Mouse (Mus musculus) neural tube, embryonic 13.5 days (tissue): ENCODE measurements at regions not wholly inside any gene's neighbourhood (a gene's known extent, or its start where the extent isn't known, plus 50 kb on each side); places are given as distances from the start of the nearest gene placed in this dataset.

Experiments used
- ATAC-seq: fragments of 200-750 bp; cut with Nextera tagmentation; 2 replicates; pipeline ENCODE4 v1.8.0; 2017; ENCODE audit warnings: low read depth, mild to moderate bottlenecking, moderate TSS enrichment, moderate library complexity
- H3K27ac ChIP-seq: fragments of 300-500 bp; sonication (generic); replicated peaks from 2 replicates; pipeline ENCODE4 v1.5.1; 2015; ENCODE audit warnings: moderate library complexity, mild to moderate bottlenecking, inconsistent platforms
- H3K27me3 ChIP-seq: fragments of 300-500 bp; sonication (generic); 2 replicates; pipeline ENCODE4 v1.6.1; 2015; ENCODE audit warnings: mild to moderate bottlenecking, inconsistent platforms
- H3K36me3 ChIP-seq: fragments of 300-500 bp; sonication (generic); 2 replicates; pipeline ENCODE4 v1.6.1; 2015; ENCODE audit warnings: mild to moderate bottlenecking, inconsistent platforms
- H3K4me1 ChIP-seq: fragments of 300-500 bp; sonication (generic); replicated peaks from 2 replicates; pipeline ENCODE4 v1.6.1; 2015; ENCODE audit warnings: inconsistent platforms
- H3K4me2 ChIP-seq: fragments of 300-500 bp; sonication (generic); 2 replicates; pipeline ENCODE4 v1.6.1; 2015; ENCODE audit warnings: inconsistent platforms, mild to moderate bottlenecking, moderate library complexity
- H3K4me3 ChIP-seq: fragments of 300-500 bp; sonication (generic); 2 replicates; pipeline ENCODE4 v1.5.1; 2015; ENCODE audit warnings: mild to moderate bottlenecking, inconsistent platforms
- H3K9ac ChIP-seq: fragments of 300-500 bp; sonication (generic); 2 replicates; pipeline ENCODE4 v1.6.1; 2015; ENCODE audit warnings: moderate library complexity, mild to moderate bottlenecking, inconsistent platforms
- H3K9me3 ChIP-seq: fragments of 300-500 bp; sonication (generic); 2 replicates; pipeline ENCODE4 v1.6.1; 2016; ENCODE audit warnings: inconsistent platforms
- whole genome bisulfite sequencing: fragments of 180-500 bp; shearing (Covaris S2); methylation state at CpG from one replicate; pipeline ENCODE4 v1.1.7; 2015; 5-methylcytosine and 5-hydroxymethylcytosine counted together

GRCm38 (mm10) chr2:115455593-115455992 lies 125.9 kb upstream of the BC052040 start:
- H3K9ac ChIP-seq = no peak overlapping the region
- no peak overlapping the region for H3K4me2 ChIP-seq
- H3K9me3 ChIP-seq = no peaks in the 10 kb centered on the region
- 39% methylated on average over 6 of the region's 6 CpGs for WGBS
- H3K27me3 ChIP-seq = no peaks in the 10 kb centered on the region
- no peak for ATAC-seq
- H3K27ac ChIP-seq = no peak overlapping the region
- H3K4me1 ChIP-seq = peaks cover 16% of the 10 kb centered on the region
- H3K4me3 ChIP-seq = no peak overlapping the region
- no peaks in the 10 kb centered on the region for H3K36me3 ChIP-seq

DNA sequence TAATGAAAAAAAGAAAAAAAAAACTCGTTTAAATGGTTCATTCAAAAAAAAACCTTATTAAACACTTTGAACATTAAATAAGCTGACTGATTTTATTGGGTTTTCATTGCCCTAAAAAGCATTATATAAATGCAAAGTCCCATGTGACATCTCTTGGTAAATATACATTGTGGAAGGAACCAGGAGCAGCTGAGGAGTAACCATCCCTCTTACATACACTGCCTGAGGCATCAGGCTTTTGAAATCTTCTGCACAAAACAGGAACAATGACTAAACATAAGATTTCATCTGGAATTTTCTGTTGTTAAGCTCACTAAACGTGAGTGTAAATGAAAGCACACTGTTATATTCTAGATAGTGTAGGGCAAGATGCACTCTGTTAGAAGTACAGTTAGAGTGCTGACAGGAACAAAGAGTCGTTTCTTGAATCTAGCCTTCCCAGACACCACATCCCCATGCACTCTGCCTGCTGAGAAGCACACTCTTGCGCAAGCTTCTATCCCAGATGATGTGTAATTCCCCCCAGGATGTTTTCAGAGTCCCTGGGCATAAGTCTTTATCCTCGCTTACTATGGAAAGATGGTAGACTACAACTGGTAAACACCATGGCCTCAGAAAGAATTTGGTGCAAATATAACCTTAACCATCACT lies 125.0 kb upstream of the BC052040 start:
- Histone ChIP-seq H3K4me3 (no peak overlapping the region), H3K36me3 (no peaks in the 10 kb centered on the region), H3K27ac (no peak overlapping the region), H3K27me3 (no peaks in the 10 kb centered on the region), H3K9me3 (no peaks in the 10 kb centered on the region), H3K4me2 (no peak overlapping the region), H3K9ac (no peak overlapping the region), H3K4me1 (peaks cover 16% of the 10 kb centered on the region)
- no peak for ATAC-seq
- WGBS = 57% methylated on average over 5 of the region's 5 CpGs

DNA sequence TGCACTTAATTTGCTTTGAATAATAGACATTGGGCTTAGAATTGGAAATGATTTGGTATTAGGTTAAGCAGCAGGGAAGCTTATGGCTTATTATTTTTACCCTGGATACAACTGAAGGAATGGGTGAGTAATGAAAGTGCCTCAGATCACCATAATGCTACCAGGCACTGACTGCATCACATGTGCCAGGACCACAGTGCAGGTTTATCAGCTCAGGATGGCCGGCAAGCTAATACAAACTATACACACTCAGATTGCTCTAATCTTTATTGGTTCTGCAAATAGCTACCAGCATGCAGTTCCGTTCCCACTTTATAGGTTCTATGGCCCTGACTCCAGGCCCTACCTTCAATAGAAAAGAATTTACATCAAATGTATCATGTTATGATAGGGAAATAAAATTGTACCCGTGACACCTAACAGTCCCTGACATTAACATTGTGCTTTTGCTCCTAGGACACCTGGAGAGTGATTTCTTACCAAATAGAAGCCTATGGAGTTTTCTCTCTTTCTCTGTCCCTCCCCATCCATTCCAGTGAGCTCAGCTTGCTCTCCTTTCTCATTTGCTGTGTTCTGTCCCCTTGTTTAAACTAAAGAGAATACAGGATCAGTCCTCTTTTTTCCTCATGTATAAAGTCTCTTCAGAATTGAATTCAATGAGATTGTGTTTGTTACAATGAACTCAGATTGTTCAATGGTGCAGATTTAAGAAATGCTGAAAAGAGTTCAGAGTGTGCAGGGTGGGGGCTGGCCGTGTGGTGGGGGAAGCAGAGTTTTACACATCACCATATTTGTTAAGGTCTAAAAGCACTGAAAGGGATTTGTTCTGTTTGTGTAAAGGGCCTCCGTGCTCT lies 121.3 kb upstream of the BC052040 start:
- H3K9me3 ChIP-seq = no peaks in the 10 kb centered on the region
- no peak overlapping the region for H3K4me3 ChIP-seq
- no peak overlapping the region for H3K4me2 ChIP-seq
- H3K9ac ChIP-seq = no peak overlapping the region
- 46% methylated on average over 5 of the region's 5 CpGs for WGBS
- H3K27ac ChIP-seq = no peak overlapping the region
- peaks cover 15% of the 10 kb centered on the region for H3K4me1 ChIP-seq
- no peaks in the 10 kb centered on the region for H3K27me3 ChIP-seq
- no peak; the same call in 1 of the 2 replicates for ATAC-seq
- no peaks in the 10 kb centered on the region for H3K36me3 ChIP-seq

DNA sequence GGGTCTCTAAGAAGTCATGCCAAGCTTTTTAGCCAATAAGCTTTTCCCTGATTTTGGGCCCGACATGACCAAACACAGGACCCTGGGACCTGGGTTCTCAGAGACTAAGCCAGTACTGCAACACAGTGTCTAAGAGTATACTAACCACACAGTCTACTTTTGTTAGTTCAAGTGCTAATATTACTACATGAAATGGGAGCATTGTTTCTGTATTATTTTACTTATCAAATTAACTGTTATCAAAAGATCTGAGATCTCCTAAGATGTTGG lies 120.7 kb upstream of the BC052040 start:
- H3K4me3 ChIP-seq = no peak overlapping the region
- H3K9ac ChIP-seq = no peak overlapping the region
- 55% methylated on average over 1 of the region's 1 CpGs for WGBS
- H3K4me2 ChIP-seq = no peak overlapping the region
- H3K9me3 ChIP-seq = no peaks in the 10 kb centered on the region
- peak; percentile 59; the same call in 1 of the 2 replicates for ATAC-seq
- H3K4me1 ChIP-seq = peaks cover 10% of the 10 kb centered on the region
- no peaks in the 10 kb centered on the region for H3K36me3 ChIP-seq
- H3K27ac ChIP-seq = no peak overlapping the region
- H3K27me3 ChIP-seq = no peaks in the 10 kb centered on the region

DNA sequence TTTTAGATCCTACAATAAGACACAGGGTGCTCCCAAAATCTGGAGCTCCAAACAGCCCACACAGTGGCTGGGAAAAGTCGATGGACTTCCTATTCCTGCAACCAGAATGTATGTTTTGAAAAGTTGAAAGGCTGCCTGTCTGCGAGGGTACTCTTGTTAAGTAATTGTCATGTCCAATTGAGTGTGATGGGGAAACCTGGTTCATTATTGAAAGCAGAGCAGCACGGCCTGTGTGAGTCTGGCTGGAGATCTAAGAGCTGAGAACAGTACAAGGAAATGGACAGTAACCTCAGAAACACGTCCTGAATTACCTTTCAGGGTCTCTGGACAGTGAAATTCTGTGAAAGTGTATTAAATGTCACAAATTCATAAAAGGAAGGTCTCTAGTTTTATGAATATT lies 115.3 kb upstream of the BC052040 start:
- no peaks in the 10 kb centered on the region for H3K36me3 ChIP-seq
- no peaks in the 10 kb centered on the region for H3K4me1 ChIP-seq
- H3K27me3 ChIP-seq = 0 out of 2 replicates have a peak, but pooled peaks cover 3% of the 10 kb centered on the region
- H3K4me3 ChIP-seq = no peak overlapping the region
- H3K4me2 ChIP-seq = no peak overlapping the region
- H3K27ac ChIP-seq = no peak overlapping the region
- ATAC-seq = no peak
- no peak overlapping the region for H3K9ac ChIP-seq
- H3K9me3 ChIP-seq = no peaks in the 10 kb centered on the region
- 76% methylated on average over 4 of the region's 4 CpGs for WGBS

DNA sequence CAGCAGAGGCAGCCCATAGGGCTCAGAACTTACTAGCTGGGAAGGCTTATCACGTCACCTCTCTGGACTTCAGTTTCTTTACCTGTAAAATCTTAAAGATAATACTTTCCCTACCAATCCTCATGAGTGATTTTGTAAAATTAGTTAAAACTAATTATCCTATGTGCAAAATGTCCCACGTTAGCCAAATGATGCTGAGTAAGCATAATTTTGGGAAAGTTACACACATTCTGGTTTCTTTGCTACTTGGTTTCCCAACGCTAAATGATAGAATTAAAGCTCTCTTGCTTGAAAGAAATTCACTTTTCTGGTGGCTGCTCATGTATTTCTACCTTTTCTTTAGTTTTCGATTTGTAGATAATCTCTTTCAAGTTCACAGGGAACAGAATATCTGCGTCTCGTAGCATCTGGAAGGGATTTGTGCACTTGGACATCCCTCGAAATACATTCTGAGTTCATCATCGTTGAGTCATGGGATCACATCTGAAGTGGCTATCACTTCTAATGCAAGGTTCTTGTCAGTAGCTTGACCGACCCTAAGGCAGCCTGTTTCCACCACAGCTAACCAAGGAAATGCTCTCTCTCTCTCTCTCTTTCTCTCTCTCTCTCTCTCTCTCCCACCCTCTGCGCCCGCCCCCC lies 114.3 kb upstream of the BC052040 start:
- H3K4me1 ChIP-seq = no peaks in the 10 kb centered on the region

GRCm38 (mm10) chr2:115467936-115468335 lies 113.6 kb upstream of the BC052040 start:
- H3K4me2 ChIP-seq = no peak overlapping the region
- ATAC-seq = no peak
- H3K4me3 ChIP-seq = no peak overlapping the region
- H3K9me3 ChIP-seq = no peaks in the 10 kb centered on the region
- H3K27me3 ChIP-seq = 0 out of 2 replicates have a peak, but pooled peaks cover 3% of the 10 kb centered on the region
- H3K36me3 ChIP-seq = no peaks in the 10 kb centered on the region
- H3K27ac ChIP-seq = no peak overlapping the region
- 80% methylated on average over 6 of the region's 6 CpGs for WGBS
- H3K9ac ChIP-seq = no peak overlapping the region
- H3K4me1 ChIP-seq = no peaks in the 10 kb centered on the region

More for the DNA sequence above, 114.3 kb upstream of the BC052040 start:
- no peak overlapping the region for H3K4me2 ChIP-seq
- no peaks in the 10 kb centered on the region for H3K36me3 ChIP-seq
- WGBS = 92% methylated on average over 11 of the region's 11 CpGs
- ATAC-seq = no peak
- no peaks in the 10 kb centered on the region for H3K9me3 ChIP-seq
- no peak overlapping the region for H3K27ac ChIP-seq
- no peak overlapping the region for H3K4me3 ChIP-seq
- 0 out of 2 replicates have a peak, but pooled peaks cover 3% of the 10 kb centered on the region for H3K27me3 ChIP-seq
- H3K9ac ChIP-seq = no peak overlapping the region

GRCm38 (mm10) chr2:115468471-115468909 lies 113.0 kb upstream of the BC052040 start:
- H3K36me3 ChIP-seq = no peaks in the 10 kb centered on the region
- 0 out of 2 replicates have a peak, but pooled peaks cover 3% of the 10 kb centered on the region for H3K27me3 ChIP-seq
- H3K27ac ChIP-seq = no peak overlapping the region
- no peak overlapping the region for H3K9ac ChIP-seq
- H3K4me1 ChIP-seq = no peaks in the 10 kb centered on the region
- ATAC-seq = no peak
- no peak overlapping the region for H3K4me3 ChIP-seq
- no peaks in the 10 kb centered on the region for H3K9me3 ChIP-seq
- H3K4me2 ChIP-seq = no peak overlapping the region
- WGBS = 63% methylated on average over 7 of the region's 7 CpGs

DNA sequence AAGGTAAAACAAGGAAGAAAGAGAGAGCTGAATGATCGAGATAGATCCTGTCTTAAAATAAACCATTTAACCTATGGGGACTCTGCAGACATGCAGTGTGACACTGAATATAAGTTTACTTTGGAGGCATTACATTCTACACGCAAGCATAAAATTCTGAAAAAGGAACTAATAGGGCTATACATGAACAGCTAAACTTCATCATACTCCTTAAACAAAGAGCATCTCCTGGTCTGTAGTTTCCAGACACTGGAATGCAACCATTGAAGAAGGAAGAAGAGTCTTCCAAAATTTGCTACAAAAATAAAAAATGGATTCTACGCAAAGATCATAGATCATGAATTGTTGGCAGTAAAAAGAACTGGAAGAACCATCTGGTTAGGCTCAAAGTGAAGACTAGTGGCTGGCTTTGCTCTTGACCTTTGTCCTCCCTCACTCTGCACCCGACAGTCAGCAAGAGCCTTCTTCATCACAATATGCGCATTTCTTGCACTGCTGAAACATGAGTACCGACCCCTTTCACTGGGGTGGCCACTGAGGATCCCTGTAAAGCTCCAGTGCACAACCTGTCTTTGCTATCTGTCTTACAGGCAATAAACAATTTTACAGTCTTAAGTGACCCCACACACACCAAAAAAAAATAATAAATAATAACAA lies 112.2 kb upstream of the BC052040 start:
- Histone ChIP-seq H3K9me3 (no peaks in the 10 kb centered on the region), H3K4me1 (no peaks in the 10 kb centered on the region), H3K27ac (no peak overlapping the region), H3K4me3 (no peak overlapping the region), H3K27me3 (0 out of 2 replicates have a peak, but pooled peaks cover 3% of the 10 kb centered on the region), H3K36me3 (no peaks in the 10 kb centered on the region), H3K4me2 (no peak overlapping the region), H3K9ac (no peak overlapping the region)
- ATAC-seq = no peak
- WGBS = 72% methylated on average over 6 of the region's 6 CpGs

GRCm38 (mm10) chr2:115472393-115472792 lies 109.1 kb upstream of the BC052040 start:
- 91% methylated on average over 2 of the region's 2 CpGs for WGBS
- no peak overlapping the region for H3K4me3 ChIP-seq
- H3K27me3 ChIP-seq = no peaks in the 10 kb centered on the region
- no peak overlapping the region for H3K27ac ChIP-seq
- no peaks in the 10 kb centered on the region for H3K4me1 ChIP-seq
- H3K4me2 ChIP-seq = no peak overlapping the region
- H3K36me3 ChIP-seq = no peaks in the 10 kb centered on the region
- no peak overlapping the region for H3K9ac ChIP-seq
- no peaks in the 10 kb centered on the region for H3K9me3 ChIP-seq
- ATAC-seq = no peak

DNA sequence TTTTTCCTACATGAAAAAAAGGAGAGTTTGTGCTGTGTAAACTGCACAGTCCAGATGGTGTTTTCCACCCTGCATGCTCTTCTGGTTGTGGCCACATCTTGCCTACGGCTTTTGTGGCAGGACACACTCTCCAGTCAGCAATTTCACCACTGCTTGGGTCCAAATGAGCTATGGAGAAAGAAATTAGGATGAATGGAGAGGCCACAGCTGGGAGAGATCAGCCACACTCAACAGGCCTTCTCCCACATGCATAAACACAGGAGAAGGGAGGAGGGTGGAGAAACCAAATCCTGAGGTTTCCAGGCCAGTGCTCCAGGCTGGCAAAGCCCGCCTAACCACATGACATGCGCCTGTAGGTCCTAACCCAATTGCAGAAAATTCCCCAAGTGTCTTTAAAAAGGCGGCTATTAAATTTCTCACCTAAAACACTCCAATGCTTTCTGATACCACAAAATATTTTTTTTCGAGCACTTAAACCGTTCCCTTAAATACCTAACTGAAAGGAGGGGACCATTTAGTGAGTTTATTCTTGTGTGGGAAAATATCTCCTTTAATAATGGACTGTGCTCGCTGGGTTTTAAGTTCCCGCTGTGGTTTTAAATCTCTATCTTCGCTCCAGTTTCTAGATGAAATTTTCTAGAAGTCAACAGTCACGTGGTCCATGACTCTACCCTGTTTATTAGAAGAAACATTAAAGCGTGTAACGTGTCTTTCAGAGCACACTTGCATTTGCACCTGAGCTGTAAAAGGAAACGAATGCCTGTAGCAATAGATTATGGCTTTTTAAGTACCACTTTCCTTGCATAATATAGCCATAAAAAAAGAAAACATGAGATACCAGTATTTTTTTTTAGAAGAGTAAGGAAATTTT lies 97.9 kb upstream of the BC052040 start:
- H3K36me3 ChIP-seq = no peaks in the 10 kb centered on the region
- ATAC-seq = no peak
- H3K4me3 ChIP-seq = no peak overlapping the region
- no peak overlapping the region for H3K27ac ChIP-seq
- H3K9ac ChIP-seq = no peak overlapping the region
- H3K27me3 ChIP-seq = no peaks in the 10 kb centered on the region
- WGBS = 63% methylated on average over 13 of the region's 13 CpGs
- no peak overlapping the region for H3K4me2 ChIP-seq
- no peaks in the 10 kb centered on the region; the same call in 1 of the 2 replicates for H3K4me1 ChIP-seq
- H3K9me3 ChIP-seq = no peaks in the 10 kb centered on the region
